Mouse (Mus musculus) splenic B cell, adult 2 months (primary cell): ENCODE data around the gene Ankle2.

ENCODE experiments used
- DNase-seq: peaks from one replicate; pipeline ENCODE4 v3.0.0-alpha.2; 2011; ENCODE audit warnings: low read depth, low spot score
- H3K27me3 ChIP-seq: 2 replicates; pipeline ENCODE4 v1.6.1; 2012; ENCODE audit warnings: mild to moderate bottlenecking, low read length, moderate library complexity, mixed read lengths; ENCODE audit not compliant: control insufficient read depth, poor library complexity, insufficient read depth, severe bottlenecking
- H3K36me3 ChIP-seq: 2 replicates; pipeline ENCODE4 v1.6.1; 2012; ENCODE audit warnings: mild to moderate bottlenecking, low read length, moderate library complexity, mixed read lengths; ENCODE audit not compliant: control insufficient read depth, poor library complexity, insufficient read depth, severe bottlenecking

Gene Ankle2

GRCm38 (mm10) chr5:110230780-110231461 lies at the start of gene Ankle2:
Gene Ankle2, plus strand, starts transcription at chr5:110231004.
- no peaks in the 10 kb centered on the region for H3K36me3 ChIP-seq
- H3K27me3 ChIP-seq, result no peaks in the 10 kb centered on the region
- DNase-seq, result peak; percentile 94

DNA sequence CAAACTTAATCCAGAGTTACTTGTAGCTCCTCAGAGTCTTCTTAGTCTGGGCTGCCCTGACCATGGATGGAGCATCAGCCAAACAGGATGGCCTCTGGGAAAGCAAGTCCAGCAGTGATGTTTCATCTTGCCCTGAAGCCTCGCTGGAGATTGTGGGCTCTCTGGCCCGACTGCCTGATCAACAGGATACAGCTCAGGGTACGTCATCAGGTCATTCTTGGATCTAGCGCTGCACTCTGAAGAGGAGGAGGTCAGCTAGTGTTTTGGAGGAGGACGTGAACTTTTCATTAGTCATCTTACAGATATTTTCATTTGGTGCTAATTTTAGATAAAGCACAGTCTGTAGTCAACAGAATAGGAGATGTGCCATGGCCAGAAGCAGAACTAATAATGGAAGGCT lies 49.1 kb upstream of the Ankle2 start:
- DNase-seq, result no peak
- no peaks in the 10 kb centered on the region for H3K27me3 ChIP-seq
- peaks cover 9% of the 10 kb centered on the region; the same call in 1 of the 2 replicates for H3K36me3 ChIP-seq

- Histone ChIP-seq H3K27me3 (no peaks in the 10 kb centered on the region), H3K36me3 (no peaks in the 10 kb centered on the region; the same call in 1 of the 2 replicates)
- peak; percentile 43 for DNase-seq
Measured at GRCm38 (mm10) chr5:110203164-110203895, 27.5 kb upstream of the Ankle2 start.

- DNase-seq, result peak; percentile 48
- H3K36me3 ChIP-seq, result peaks cover 3% of the 10 kb centered on the region; the same call in 1 of the 2 replicates
- H3K27me3 ChIP-seq, result no peaks in the 10 kb centered on the region
Measured at GRCm38 (mm10) chr5:110204777-110205176, 26.0 kb upstream of the Ankle2 start.

- no peak for DNase-seq
- Histone ChIP-seq H3K36me3 (peaks cover 16% of the 10 kb centered on the region), H3K27me3 (no peaks in the 10 kb centered on the region)
Measured at GRCm38 (mm10) chr5:110211312-110211711, 19.5 kb upstream of the Ankle2 start.

- peaks cover 23% of the 10 kb centered on the region for H3K36me3 ChIP-seq
- H3K27me3 ChIP-seq, result no peaks in the 10 kb centered on the region
- no peak for DNase-seq
Measured at GRCm38 (mm10) chr5:110216780-110217179, 14.0 kb upstream of the Ankle2 start.

GRCm38 (mm10) chr5:110220331-110220730 lies 10.5 kb upstream of the Ankle2 start:
- Histone ChIP-seq H3K27me3 (no peaks in the 10 kb centered on the region), H3K36me3 (peaks cover 24% of the 10 kb centered on the region; the same call in 1 of the 2 replicates)
- no peak for DNase-seq

GRCm38 (mm10) chr5:110222757-110223156 lies 8.0 kb upstream of the Ankle2 start:
- DNase-seq, result no peak
- Histone ChIP-seq H3K36me3 (peaks cover 22% of the 10 kb centered on the region; the same call in 1 of the 2 replicates), H3K27me3 (no peaks in the 10 kb centered on the region)

DNA sequence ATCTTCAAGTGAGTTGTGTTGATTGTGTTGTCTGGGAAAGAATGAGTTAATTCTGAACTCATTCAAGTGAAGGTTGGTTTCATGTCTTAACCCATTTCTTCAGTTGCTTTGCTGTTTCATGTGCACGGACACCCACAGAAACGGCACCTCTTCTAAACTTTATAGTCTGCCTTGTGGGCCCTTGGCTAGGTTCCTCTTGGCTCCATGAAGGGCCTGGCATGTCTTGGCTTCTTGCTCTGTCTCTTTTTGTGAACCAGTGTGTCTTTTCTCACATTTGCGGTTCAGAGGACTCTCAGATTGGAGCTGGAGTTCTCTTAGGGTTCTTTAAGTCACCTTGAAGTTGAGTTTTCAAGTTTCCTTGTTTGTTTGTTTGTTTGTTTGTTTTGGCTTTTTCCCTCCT lies 5.7 kb upstream of the Ankle2 start:
- peaks cover 15% of the 10 kb centered on the region; the same call in 1 of the 2 replicates for H3K36me3 ChIP-seq
- H3K27me3 ChIP-seq, result no peaks in the 10 kb centered on the region
- no peak for DNase-seq

GRCm38 (mm10) chr5:110227336-110227883 lies 3.4 kb upstream of the Ankle2 start:
- no peak for DNase-seq
- Histone ChIP-seq H3K27me3 (no peaks in the 10 kb centered on the region), H3K36me3 (peaks cover 8% of the 10 kb centered on the region; the same call in 1 of the 2 replicates)

DNA sequence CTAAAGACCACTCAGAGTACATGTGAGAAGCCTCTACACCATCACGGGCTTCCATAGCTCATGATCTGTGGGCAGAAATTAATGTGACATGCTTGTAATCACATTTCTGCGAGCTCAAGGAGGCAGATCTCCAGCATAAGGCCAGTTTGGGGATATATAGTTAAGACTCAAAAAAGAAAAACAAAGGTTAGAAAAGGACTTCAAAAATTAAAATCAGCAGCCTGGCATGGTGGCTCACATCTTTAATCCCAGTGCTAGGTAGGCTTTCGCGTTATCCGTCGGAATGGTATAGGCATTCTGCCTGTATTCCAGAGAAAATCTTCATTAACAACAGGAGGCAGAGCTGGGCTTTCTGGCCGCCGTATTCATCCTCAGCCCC lies 414 bp upstream of the Ankle2 start:
- Histone ChIP-seq H3K27me3 (no peaks in the 10 kb centered on the region), H3K36me3 (no peaks in the 10 kb centered on the region)
- DNase-seq, result no peak

GRCm38 (mm10) chr5:110231638-110232037 lies 834 bp downstream of the Ankle2 start:
- H3K36me3 ChIP-seq, result peaks cover 3% of the 10 kb centered on the region; the same call in 1 of the 2 replicates
- peak; percentile 44 for DNase-seq
- no peaks in the 10 kb centered on the region for H3K27me3 ChIP-seq

- H3K27me3 ChIP-seq, result no peaks in the 10 kb centered on the region
- H3K36me3 ChIP-seq, result peaks cover 5% of the 10 kb centered on the region
- DNase-seq, result peak; percentile 68
Measured at GRCm38 (mm10) chr5:110232346-110232745, 1.5 kb downstream of the Ankle2 start.

DNA sequence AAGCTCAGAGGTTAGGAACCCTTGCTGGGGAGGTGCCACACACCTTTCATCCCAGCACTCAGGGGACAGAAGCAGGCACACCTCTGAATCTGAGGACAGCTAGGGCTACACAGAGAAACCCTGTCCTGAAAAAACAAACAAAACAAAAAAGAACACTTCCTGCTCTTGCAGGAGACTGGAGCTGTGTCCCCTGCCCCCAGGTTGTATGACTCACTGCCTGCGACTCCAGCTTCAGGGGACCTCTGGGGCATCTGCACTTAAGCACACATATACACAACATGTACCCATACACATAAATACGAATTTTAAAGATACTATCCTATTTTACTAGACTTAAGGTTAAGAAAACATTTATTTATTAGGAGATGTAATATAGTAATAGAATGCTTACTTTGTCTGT lies 13.3 kb downstream of the Ankle2 start:
- Histone ChIP-seq H3K36me3 (peaks cover 30% of the 10 kb centered on the region), H3K27me3 (no peaks in the 10 kb centered on the region)
- DNase-seq, result no peak

DNA sequence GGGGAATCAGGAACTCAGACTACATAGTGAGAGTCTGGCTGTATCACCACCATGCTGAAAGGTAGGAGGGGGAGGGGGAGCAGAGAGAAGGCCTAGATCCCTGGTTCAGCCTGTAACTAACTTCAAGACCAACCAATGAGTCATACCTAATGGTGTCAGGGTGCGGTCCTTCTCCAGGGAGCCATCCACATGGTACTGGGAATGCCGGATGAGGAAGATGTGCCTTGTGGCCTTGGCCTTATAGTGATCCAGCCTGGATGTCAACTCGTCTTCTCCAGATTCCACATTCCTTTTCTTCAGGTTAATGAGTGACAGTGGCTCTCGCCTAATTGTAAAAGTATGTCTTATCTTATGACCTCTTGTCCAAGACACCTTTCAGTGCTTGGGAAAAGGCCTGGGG lies 36.1 kb downstream of the Ankle2 start:
- no peaks in the 10 kb centered on the region for H3K27me3 ChIP-seq
- no peak for DNase-seq
- H3K36me3 ChIP-seq, result peaks cover 3% of the 10 kb centered on the region; the same call in 1 of the 2 replicates
